Mouse (Mus musculus) megakaryocyte, adult 5-6 weeks (primary cell): ENCODE data around the gene Bbs1. TPM values are rescaled to one million over a fixed set of nuclear protein-coding genes. Genes with fewer than 3 reads are reported as not detected.

Experiments
- ATAC-seq: 2 replicates; pipeline ENCODE4 v1.8.0; 2016; ENCODE audit warnings: mild to moderate bottlenecking, inconsistent platforms; ENCODE audit not compliant: poor library complexity, severe bottlenecking
- total RNA-seq, 2 experiments: library from RNA; stranded (forward) in 1 of 2; stranded (reverse) in 1 of 2; fragments of 153-499, 151-499 nt in 1 of 2; fragments of 221-1000, 200-1000 nt in 1 of 2; gene quantifications; 2 replicates each; pipeline versions ENCODE4 v1.2.3 to v1.2.4; 2015 to 2017

The Bbs1 gene
- total RNA-seq, 2 experiments from 2014 or later: 0.07 to 0.37 TPM

- ATAC-seq: no peak
Measured at GRCm38 (mm10) chr19:4838526-4839140, 67.8 kb downstream of the Bbs1 start.

- no peak for ATAC-seq
Measured at GRCm38 (mm10) chr19:4837049-4837448, 69.4 kb downstream of the Bbs1 start.

Other genes with a start within 250 kb of the Bbs1 start
- gene Gm960, start 208.0 kb downstream of the Bbs1 start, total RNA-seq (2015): not detected in 2 replicates
- not detected in 2 replicates for gene Gm960, start 208.0 kb downstream of the Bbs1 start, total RNA-seq (2017)
- gene Sptbn2, start 195.5 kb downstream of the Bbs1 start, total RNA-seq (2015): not detected in 2 replicates
- not detected in 2 replicates for gene Sptbn2, start 195.5 kb downstream of the Bbs1 start, total RNA-seq (2017)
- 13.3 and 14.9 TPM in 2 replicates for gene Rbm4b, start 150.1 kb downstream of the Bbs1 start, total RNA-seq (2015)
- gene Rbm4b, start 150.1 kb downstream of the Bbs1 start, total RNA-seq (2017): 10.8 and 14.2 TPM in 2 replicates
- gene Rbm4, start 112.7 kb downstream of the Bbs1 start, total RNA-seq (2015): 22.5 and 30.0 TPM in 2 replicates
- gene Rbm4, start 112.7 kb downstream of the Bbs1 start, total RNA-seq (2017): 45.2 and 51.7 TPM in 2 replicates
- 13.2 and 22.5 TPM in 2 replicates for gene Gm21992, start 95.0 kb downstream of the Bbs1 start, total RNA-seq (2015)
- gene Gm21992, start 95.0 kb downstream of the Bbs1 start, total RNA-seq (2017): 34.1 and 52.3 TPM in 2 replicates
- gene Rbm14, start 95.0 kb downstream of the Bbs1 start, total RNA-seq (2015): 25.3 and 30.6 TPM in 2 replicates
- gene Rbm14, start 95.0 kb downstream of the Bbs1 start, total RNA-seq (2017): 13.1 and 13.8 TPM in 2 replicates
- gene Ccs, start 67.3 kb downstream of the Bbs1 start, total RNA-seq (2015): 20.0 and 22.0 TPM in 2 replicates
- gene Ccs, start 67.3 kb downstream of the Bbs1 start, total RNA-seq (2017): 24.1 and 26.6 TPM in 2 replicates
- gene Ccdc87, start 67.3 kb downstream of the Bbs1 start, total RNA-seq (2015): not detected in 2 replicates
- not detected in 2 replicates for gene Ccdc87, start 67.3 kb downstream of the Bbs1 start, total RNA-seq (2017)
- 0.09 TPM in 1 of 2 replicates, not detected in the other for gene Ctsf, start 51.5 kb downstream of the Bbs1 start, total RNA-seq (2015)
- gene Ctsf, start 51.5 kb downstream of the Bbs1 start, total RNA-seq (2017): 0.08 and 0.44 TPM in 2 replicates
- 0.14 and 0.25 TPM in 2 replicates for gene Actn3, start 28.7 kb downstream of the Bbs1 start, total RNA-seq (2015)
- gene Actn3, start 28.7 kb downstream of the Bbs1 start, total RNA-seq (2017): 0.07 and 0.53 TPM in 2 replicates
- gene Zdhhc24, start 28.0 kb downstream of the Bbs1 start, total RNA-seq (2015): 5.3 and 5.8 TPM in 2 replicates
- gene Zdhhc24, start 28.0 kb downstream of the Bbs1 start, total RNA-seq (2017): 7.1 and 7.6 TPM in 2 replicates
- 21.2 and 21.7 TPM in 2 replicates for gene Dpp3, start 21.7 kb upstream of the Bbs1 start, total RNA-seq (2015)
- 36.1 and 44.4 TPM in 2 replicates for gene Dpp3, start 21.7 kb upstream of the Bbs1 start, total RNA-seq (2017)
- gene Peli3, start 36.5 kb upstream of the Bbs1 start, total RNA-seq (2015): 0.49 TPM in 1 of 2 replicates, not detected in the other
- 0.51 and 0.85 TPM in 2 replicates for gene Peli3, start 36.5 kb upstream of the Bbs1 start, total RNA-seq (2017)
- gene Mrpl11, start 55.5 kb upstream of the Bbs1 start, total RNA-seq (2015): 13.4 and 15.9 TPM in 2 replicates
- gene Mrpl11, start 55.5 kb upstream of the Bbs1 start, total RNA-seq (2017): 26.3 and 29.1 TPM in 2 replicates
- gene Npas4, start 83.7 kb upstream of the Bbs1 start, total RNA-seq (2015): not detected in 2 replicates
- gene Npas4, start 83.7 kb upstream of the Bbs1 start, total RNA-seq (2017): not detected in 2 replicates
- 0.31 and 1.0 TPM in 2 replicates for gene Slc29a2, start 117.2 kb upstream of the Bbs1 start, total RNA-seq (2015)
- 0.18 and 3.4 TPM in 2 replicates for gene Slc29a2, start 117.2 kb upstream of the Bbs1 start, total RNA-seq (2017)
- gene B4gat1, start 132.2 kb upstream of the Bbs1 start, total RNA-seq (2015): not detected in 2 replicates
- 0.62 and 2.2 TPM in 2 replicates for gene B4gat1, start 132.2 kb upstream of the Bbs1 start, total RNA-seq (2017)
- gene AC124502.3, start 132.3 kb upstream of the Bbs1 start, total RNA-seq (2015): 7.0 and 7.2 TPM in 2 replicates
- gene AC124502.3, start 132.3 kb upstream of the Bbs1 start, total RNA-seq (2017): 3.5 and 4.6 TPM in 2 replicates
- gene Brms1, start 134.7 kb upstream of the Bbs1 start, total RNA-seq (2015): 16.5 and 22.4 TPM in 2 replicates
- 28.5 and 30.4 TPM in 2 replicates for gene Brms1, start 134.7 kb upstream of the Bbs1 start, total RNA-seq (2017)
- 0.30 and 0.65 TPM in 2 replicates for gene Rin1, start 143.9 kb upstream of the Bbs1 start, total RNA-seq (2015)
- 0.15 and 0.98 TPM in 2 replicates for gene Rin1, start 143.9 kb upstream of the Bbs1 start, total RNA-seq (2017)
- gene Cd248, start 161.4 kb upstream of the Bbs1 start, total RNA-seq (2015): 0.13 TPM in 1 of 2 replicates, not detected in the other
- not detected in 2 replicates for gene Cd248, start 161.4 kb upstream of the Bbs1 start, total RNA-seq (2017)
- gene Tmem151a, start 178.9 kb upstream of the Bbs1 start, total RNA-seq (2015): not detected in 2 replicates
- not detected in 2 replicates for gene Tmem151a, start 178.9 kb upstream of the Bbs1 start, total RNA-seq (2017)
- gene Yif1a, start 181.9 kb upstream of the Bbs1 start, total RNA-seq (2015): 30.6 and 33.4 TPM in 2 replicates
- 8.5 and 14.1 TPM in 2 replicates for gene Yif1a, start 181.9 kb upstream of the Bbs1 start, total RNA-seq (2017)
- not detected in 2 replicates for gene Cnih2, start 191.9 kb upstream of the Bbs1 start, total RNA-seq (2015)
- not detected in 2 replicates for gene Cnih2, start 191.9 kb upstream of the Bbs1 start, total RNA-seq (2017)
- 67.7 and 77.3 TPM in 2 replicates for gene Rab1b, start 200.4 kb upstream of the Bbs1 start, total RNA-seq (2015)
- gene Rab1b, start 200.4 kb upstream of the Bbs1 start, total RNA-seq (2017): 120 and 127 TPM in 2 replicates
- gene Klc2, start 211.9 kb upstream of the Bbs1 start, total RNA-seq (2015): 2.1 and 3.2 TPM in 2 replicates
- 2.1 and 4.6 TPM in 2 replicates for gene Klc2, start 211.9 kb upstream of the Bbs1 start, total RNA-seq (2017)